ENCODE assay signal across 8 mouse cellular contexts in the genomic region with DNA sequence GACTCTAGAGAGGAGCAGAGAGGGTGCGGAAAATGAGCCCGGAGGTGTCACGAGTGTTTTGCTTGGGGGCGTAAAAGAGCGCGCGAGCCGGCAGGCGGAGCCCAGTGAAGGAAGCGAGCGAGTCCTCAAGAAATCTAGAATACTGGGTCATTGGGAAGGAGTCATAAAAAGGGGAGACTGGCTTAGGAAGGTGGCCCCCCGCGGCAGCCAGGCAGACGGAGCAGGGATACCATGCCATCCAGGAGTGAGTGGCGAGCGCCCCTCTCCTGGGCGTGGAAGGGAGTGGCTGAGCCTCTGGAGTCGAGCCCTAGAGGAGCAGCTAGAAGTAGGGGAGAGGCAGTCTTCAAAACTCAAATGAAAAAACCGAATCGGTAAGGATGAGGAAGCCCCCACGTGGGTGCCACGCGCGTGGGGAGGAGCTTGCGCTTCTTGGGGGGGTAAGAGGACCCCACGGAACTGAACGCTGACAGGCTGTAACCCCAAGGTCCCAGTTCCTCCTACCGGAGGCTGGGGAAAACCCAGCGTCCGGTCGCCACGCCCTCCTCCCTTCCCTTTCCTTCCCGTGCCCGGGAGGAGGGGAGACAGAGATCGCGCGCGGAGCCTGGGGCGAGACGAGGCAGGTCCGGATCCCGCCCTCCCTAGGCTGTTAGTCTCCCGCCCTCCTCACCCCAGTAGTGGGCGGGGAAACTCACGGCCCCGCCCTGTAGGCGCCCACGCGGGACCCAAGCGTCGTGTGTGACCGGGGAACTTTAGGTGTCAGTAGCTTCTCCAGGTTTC. TPM values are rescaled to one million over a fixed set of nuclear protein-coding genes. Genes with fewer than 3 reads are reported as not detected.
A peak's percentile ranks its signal among the peaks of the same experiment; 100 is the strongest.
DNase-seq lines count a peak whose midpoint lies in the region; ATAC-seq and TF ChIP-seq lines count a peak whose summit lies in the region.

No protein-coding gene starts in this region.

- peak; percentile 41; the same call in 1 of the 2 replicates for ATAC-seq in limb, embryonic 11.5 days (ENCODE audit: insufficient number of reproducible peaks, low FRiP score, low TSS enrichment, low read depth)
- ATAC-seq in midbrain, embryonic 13.5 days, result 0 out of 2 replicates have a peak, but pooled peaks have one; percentile 22
- ATAC-seq in stomach, postnatal 0 days (ENCODE audit: low FRiP score, low TSS enrichment), result peak; percentile 82

- H3K9ac ChIP-seq in limb, embryonic 11.5 days (ENCODE audit: low read length), result no peak overlapping the region
- peak overlapping the region; percentile 37; the same call in 1 of the 2 replicates for H3K9ac ChIP-seq in midbrain, embryonic 13.5 days (replicated peaks)
- H3K9ac ChIP-seq in stomach, postnatal 0 days (ENCODE audit: low read length), result peak overlapping the region; percentile 79

- peak overlapping the region; percentile 86 for H3K4me2 ChIP-seq in limb, embryonic 11.5 days (ENCODE audit: low read depth, severe bottlenecking)
- peak overlapping the region; percentile 62 for H3K4me2 ChIP-seq in midbrain, embryonic 13.5 days (replicated peaks)
- H3K4me2 ChIP-seq in stomach, postnatal 0 days (replicated peaks; ENCODE audit: low read depth), result peak overlapping the region; percentile 89

- H3K27me3 ChIP-seq in erythroblast, embryonic 14.5 days (ENCODE audit: control insufficient read depth), result no peaks in the 10 kb centered on the region; the same call in 1 of the 2 replicates
- peaks cover 45% of the 10 kb centered on the region for H3K27me3 ChIP-seq in limb, embryonic 11.5 days (ENCODE audit: control insufficient read depth, insufficient read depth, low read length)
- H3K27me3 ChIP-seq in midbrain, embryonic 13.5 days, result peaks cover 81% of the 10 kb centered on the region
- H3K27me3 ChIP-seq in stomach, postnatal 0 days (ENCODE audit: control insufficient read depth, insufficient read depth, low read length), result no peaks in the 10 kb centered on the region

- DNase-seq in 3T3-L1 (ENCODE audit: low read depth, low spot score) (peak; percentile 70), ZHBTc4 (ENCODE audit: low read depth, low spot score) (peak; percentile 91)
- peak; percentile 80 for DNase-seq in heart, postnatal 25 days (ENCODE audit: low spot score)
- DNase-seq in limb, embryonic 11.5 days (ENCODE audit: low spot score), result peak; percentile 66
- peak; percentile 85 for DNase-seq in stomach, postnatal 0 days (ENCODE audit: low spot score)
- no peak for DNase-seq in frontal cortex, postnatal 10 days (ENCODE audit: low spot score in 2 of 2)

- no peak overlapping the region for H3K27ac ChIP-seq in limb, embryonic 11.5 days (replicated peaks; ENCODE audit: low read depth, low read length)
- H3K27ac ChIP-seq in midbrain, embryonic 13.5 days, result no peak overlapping the region
- H3K27ac ChIP-seq in stomach, postnatal 0 days (replicated peaks), result peak overlapping the region; percentile 71

- H3K4me1 ChIP-seq in erythroblast, embryonic 14.5 days (ENCODE audit: control insufficient read depth), result peaks cover 80% of the 10 kb centered on the region
- peaks cover 11% of the 10 kb centered on the region; the same call in 1 of the 2 replicates for H3K4me1 ChIP-seq in limb, embryonic 11.5 days (ENCODE audit: control insufficient read depth, insufficient read depth, low read length)
- peaks cover 40% of the 10 kb centered on the region for H3K4me1 ChIP-seq in midbrain, embryonic 13.5 days (replicated peaks)
- H3K4me1 ChIP-seq in stomach, postnatal 0 days (replicated peaks; ENCODE audit: control insufficient read depth, insufficient read depth), result peaks cover 3% of the 10 kb centered on the region

- H3K9me3 ChIP-seq in erythroblast, embryonic 14.5 days (ENCODE audit: control insufficient read depth, low read length), result no peaks in the 10 kb centered on the region
- no peaks in the 10 kb centered on the region for H3K9me3 ChIP-seq in limb, embryonic 11.5 days (ENCODE audit: control insufficient read depth, low read length)
- no peaks in the 10 kb centered on the region for H3K9me3 ChIP-seq in midbrain, embryonic 13.5 days
- H3K9me3 ChIP-seq in stomach, postnatal 0 days (ENCODE audit: control insufficient read depth, low read length), result no peaks in the 10 kb centered on the region

- intact Hi-C loops in heart, postnatal 25 days (cut with DNase I), result loop anchor here (1.0 to 5.0 kb wide), 2 partner anchors 19 to 118 kb away; no protein-coding TSS in a partner anchor

- under 1% methylated on average over 45 of the region's 52 CpGs for WGBS in limb, embryonic 11.5 days
- 1% methylated on average over 51 of the region's 52 CpGs for WGBS in midbrain, embryonic 13.5 days
- under 1% methylated on average over 47 of the region's 52 CpGs for WGBS in stomach, postnatal 0 days

- no peak for TF ChIP-seq EP300 in stomach, postnatal 0 days (optimal IDR thresholded peaks at IDR 0.05)

- peak overlapping the region; percentile 84 for H3K4me3 ChIP-seq in erythroblast, embryonic 14.5 days (replicated peaks)
- H3K4me3 ChIP-seq in limb, embryonic 11.5 days (ENCODE audit: low read depth, low read length), result peak overlapping the region; percentile 46
- peak overlapping the region; percentile 43 for H3K4me3 ChIP-seq in midbrain, embryonic 13.5 days (replicated peaks)
- H3K4me3 ChIP-seq in stomach, postnatal 0 days (ENCODE audit: low read depth, low read length), result peak overlapping the region; percentile 73

- H3K36me3 ChIP-seq in erythroblast, embryonic 14.5 days (ENCODE audit: control insufficient read depth), result peaks cover 52% of the 10 kb centered on the region
- no peaks in the 10 kb centered on the region for H3K36me3 ChIP-seq in limb, embryonic 11.5 days (ENCODE audit: control insufficient read depth, insufficient read depth, low read length)
- no peaks in the 10 kb centered on the region for H3K36me3 ChIP-seq in midbrain, embryonic 13.5 days
- no peaks in the 10 kb centered on the region for H3K36me3 ChIP-seq in stomach, postnatal 0 days (ENCODE audit: control insufficient read depth, insufficient read depth, low read length)

- peak; percentile 10 for TF ChIP-seq CTCF in stomach, postnatal 0 days (IDR thresholded peaks at IDR 0.05; ENCODE audit: low read depth)

RNA-seq across cellular contexts. Expression of a gene that starts 2.2 kb away (rescaled TPM):
- polyA plus RNA-seq in erythroblast, embryonic 14.5 days (2012), result 21.9 and 23.6 TPM in 2 replicates
- total RNA-seq in heart, postnatal 25 days (2021), result 10 to 100 TPM; 23.8 to 24.5 TPM
- polyA plus RNA-seq in limb, embryonic 11.5 days (2014; fragmentation: Nextera tagmentation; extraction: Ambion mirVana), result 1.6 and 1.9 TPM in 2 replicates
- 0.59 and 1.2 TPM in 2 replicates for polyA plus RNA-seq in midbrain, embryonic 13.5 days (2015; fragmentation: Nextera tagmentation; extraction: Ambion mirVana)
- polyA plus RNA-seq in stomach, postnatal 0 days (2015; fragmentation: Nextera tagmentation; extraction: Ambion mirVana), result 1.4 and 1.6 TPM in 2 replicates

RNA-seq across cellular contexts. Expression of a gene that starts 8.4 kb away (rescaled TPM):
- polyA plus RNA-seq in erythroblast, embryonic 14.5 days (2012), result 4.8 and 8.3 TPM in 2 replicates
- 10 to 100 TPM in 1 of 2 experiments, 1 to 10 TPM in 1; 8.3 to 10.9 TPM for total RNA-seq in heart, postnatal 25 days (2021)
- polyA plus RNA-seq in limb, embryonic 11.5 days (2014; fragmentation: Nextera tagmentation; extraction: Ambion mirVana), result 30.7 and 31.7 TPM in 2 replicates
- polyA plus RNA-seq in midbrain, embryonic 13.5 days (2015; fragmentation: Nextera tagmentation; extraction: Ambion mirVana), result 40.3 and 41.4 TPM in 2 replicates
- polyA plus RNA-seq in stomach, postnatal 0 days (2015; fragmentation: Nextera tagmentation; extraction: Ambion mirVana), result 11.6 and 12.5 TPM in 2 replicates

RNA-seq across cellular contexts. Expression of a gene that starts 14.0 kb away (rescaled TPM):
- 0.01 and 0.11 TPM in 2 replicates for polyA plus RNA-seq in erythroblast, embryonic 14.5 days (2012)
- not detected for total RNA-seq in heart, postnatal 25 days (2021)
- polyA plus RNA-seq in limb, embryonic 11.5 days (2014; fragmentation: Nextera tagmentation; extraction: Ambion mirVana), result 1.7 and 2.2 TPM in 2 replicates
- 8.8 and 9.7 TPM in 2 replicates for polyA plus RNA-seq in midbrain, embryonic 13.5 days (2015; fragmentation: Nextera tagmentation; extraction: Ambion mirVana)
- polyA plus RNA-seq in stomach, postnatal 0 days (2015; fragmentation: Nextera tagmentation; extraction: Ambion mirVana), result 0.78 and 0.92 TPM in 2 replicates

RNA-seq across cellular contexts. Expression of a gene that starts 29.9 kb away (rescaled TPM):
- 8.8 and 9.3 TPM in 2 replicates for polyA plus RNA-seq in erythroblast, embryonic 14.5 days (2012)
- 10 to 100 TPM; 50.3 to 52.7 TPM for total RNA-seq in heart, postnatal 25 days (2021)
- 33.1 and 35.3 TPM in 2 replicates for polyA plus RNA-seq in limb, embryonic 11.5 days (2014; fragmentation: Nextera tagmentation; extraction: Ambion mirVana)
- 29.9 and 35.9 TPM in 2 replicates for polyA plus RNA-seq in midbrain, embryonic 13.5 days (2015; fragmentation: Nextera tagmentation; extraction: Ambion mirVana)
- 7.9 and 10.2 TPM in 2 replicates for polyA plus RNA-seq in stomach, postnatal 0 days (2015; fragmentation: Nextera tagmentation; extraction: Ambion mirVana)

RNA-seq across cellular contexts. Expression of a gene that starts 30.0 kb away (rescaled TPM):
- 11.8 and 15.6 TPM in 2 replicates for polyA plus RNA-seq in erythroblast, embryonic 14.5 days (2012)
- total RNA-seq in heart, postnatal 25 days (2021), result 10 to 100 TPM; 16.0 to 16.3 TPM
- 70.0 and 73.8 TPM in 2 replicates for polyA plus RNA-seq in limb, embryonic 11.5 days (2014; fragmentation: Nextera tagmentation; extraction: Ambion mirVana)
- polyA plus RNA-seq in midbrain, embryonic 13.5 days (2015; fragmentation: Nextera tagmentation; extraction: Ambion mirVana), result 44.2 and 44.8 TPM in 2 replicates
- polyA plus RNA-seq in stomach, postnatal 0 days (2015; fragmentation: Nextera tagmentation; extraction: Ambion mirVana), result 63.8 and 65.1 TPM in 2 replicates

Comparison
In these comparisons a context has a peak if more than half of its experiments do, and no peak if none do; other contexts are left out.
1. DNase-seq: peak in 3T3-L1 (single experiment), ZHBTc4 (single experiment), heart, postnatal 25 days (single experiment), limb, embryonic 11.5 days (single experiment) and stomach, postnatal 0 days (single experiment); none in frontal cortex, postnatal 10 days (0 of 2).
2. ATAC-seq: peak in every context shown above with its lines; median percentile 82 in stomach, postnatal 0 days; 41 in limb, embryonic 11.5 days; 22 in midbrain, embryonic 13.5 days.
3. Peak in every context shown above with its lines, with median percentiles within 50 percentile points of each other: H3K4me3 ChIP-seq and H3K4me2 ChIP-seq.